8 mouse cellular contexts compared by ENCODE assay signal in the genomic region with DNA sequence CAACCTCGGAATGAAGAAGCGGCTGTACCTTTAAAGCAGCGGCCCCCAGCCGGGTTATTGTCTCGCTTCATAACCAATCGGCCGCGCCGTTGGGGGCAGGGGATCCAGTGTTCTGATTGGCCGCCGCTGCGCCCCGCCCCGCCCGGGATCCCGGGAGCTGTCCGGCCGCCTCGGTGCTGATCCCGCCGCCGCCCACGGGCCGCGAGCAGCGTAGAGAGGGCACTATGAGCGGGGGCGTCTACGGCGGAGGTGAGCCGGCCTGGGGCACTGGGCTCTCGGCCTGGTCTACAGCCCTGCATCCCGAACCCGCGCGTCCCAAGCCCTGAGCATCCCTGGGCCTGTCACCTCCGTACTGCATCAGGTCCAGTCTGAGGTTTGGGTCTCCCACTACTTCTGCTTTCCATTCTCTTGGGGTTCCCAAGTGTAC. TPM values are rescaled to one million over a fixed set of nuclear protein-coding genes. Genes with fewer than 3 reads are reported as not detected.
DNase-seq lines count a peak whose midpoint lies in the region; ATAC-seq and TF ChIP-seq lines count a peak whose summit lies in the region.

A gene (plus strand): TSS at position 107 of the 427 bp plus-strand sequence.

- H3K4me2 ChIP-seq in hindbrain, postnatal 0 days (ENCODE audit: low read depth, low read length) = peak within 1 kb of the TSS; percentile 56

- H3K4me1 ChIP-seq in hindbrain, postnatal 0 days (ENCODE audit: insufficient read depth, low read length) = no peaks in the 10 kb centered on the region

- H3K36me3 ChIP-seq in hindbrain, postnatal 0 days (ENCODE audit: insufficient read depth, low read length) = no peaks in the 10 kb centered on the region

- no peaks in the 10 kb centered on the region for H3K27me3 ChIP-seq in hindbrain, postnatal 0 days (ENCODE audit: insufficient read depth, low read length)

- peak within 1 kb of the TSS; percentile 60 for H3K4me3 ChIP-seq in hindbrain, postnatal 0 days (ENCODE audit: low read length)

- ATAC-seq in hindbrain, postnatal 0 days = peak; percentile 96

- DNase-seq in adrenal gland, adult 18-20 months (ENCODE audit: low spot score in 2 of 2) = peak; percentile 71 to 75
- peak; percentile 95 for DNase-seq in cerebellum, adult 9-11 months
- DNase-seq in frontal cortex, adult 2 months (ENCODE audit: extremely low spot score in 1 of 2, low spot score in 1 of 2) = peak; percentile 86 to 93
- peak; percentile 96 for DNase-seq in hindbrain, postnatal 0 days (ENCODE audit: low spot score)
- DNase-seq in left cerebral cortex, adult 8-10 months (ENCODE audit: low spot score in 2 of 2) = peak; percentile 79 to 89
- peak; percentile 76 to 78 for DNase-seq in lung, postnatal 4 days
- peak; percentile 94 for DNase-seq in right cerebral cortex, adult 18-20 months
- no peak for DNase-seq in adipocyte (ENCODE audit: low spot score)

- WGBS in hindbrain, postnatal 0 days = under 1% methylated on average over 37 of the region's 37 CpGs

- H3K27ac ChIP-seq in hindbrain, postnatal 0 days = peak within 1 kb of the TSS; percentile 75

- peak within 1 kb of the TSS; percentile 61 for H3K9ac ChIP-seq in hindbrain, postnatal 0 days (replicated peaks; ENCODE audit: low read length)

- no peaks in the 10 kb centered on the region for H3K9me3 ChIP-seq in hindbrain, postnatal 0 days (ENCODE audit: low read length)

- no peak for TF ChIP-seq CTCF in hindbrain, postnatal 0 days (IDR thresholded peaks at IDR 0.05; ENCODE audit: low read depth)

RNA-seq across cellular contexts. Expression of the gene that starts here (rescaled TPM):
- total RNA-seq in adrenal gland, adult 18-20 months (2021) = 1 to 10 TPM; 2.5 to 4.9 TPM
- 184 and 199 TPM in 2 replicates for polyA plus RNA-seq in frontal cortex, adult 2 months (2012; rRNA removed)
- 192 and 253 TPM in 2 replicates for total RNA-seq in hindbrain, postnatal 0 days (2014; rRNA removed)
- 204 and 207 TPM in 2 replicates for polyA plus RNA-seq in hindbrain, postnatal 0 days (2015; fragmentation: Nextera tagmentation; extraction: Ambion mirVana)
- 100 to 1,000 TPM; 111 to 119 (median 113) TPM for total RNA-seq in left cerebral cortex, adult 8-10 months (2022)

Comparison
In these comparisons a context has a peak if more than half of its experiments do, and no peak if none do; other contexts are left out.
1. RNA of the gene that starts here (total RNA-seq): 192 to 253 TPM in hindbrain, postnatal 0 days and 111 to 119 TPM in left cerebral cortex, adult 8-10 months; 2.5 to 4.9 TPM in adrenal gland, adult 18-20 months; every median in the first group is over 10 times any median in the second.